9 mouse cellular contexts compared by ENCODE assay signal in the genomic region with DNA sequence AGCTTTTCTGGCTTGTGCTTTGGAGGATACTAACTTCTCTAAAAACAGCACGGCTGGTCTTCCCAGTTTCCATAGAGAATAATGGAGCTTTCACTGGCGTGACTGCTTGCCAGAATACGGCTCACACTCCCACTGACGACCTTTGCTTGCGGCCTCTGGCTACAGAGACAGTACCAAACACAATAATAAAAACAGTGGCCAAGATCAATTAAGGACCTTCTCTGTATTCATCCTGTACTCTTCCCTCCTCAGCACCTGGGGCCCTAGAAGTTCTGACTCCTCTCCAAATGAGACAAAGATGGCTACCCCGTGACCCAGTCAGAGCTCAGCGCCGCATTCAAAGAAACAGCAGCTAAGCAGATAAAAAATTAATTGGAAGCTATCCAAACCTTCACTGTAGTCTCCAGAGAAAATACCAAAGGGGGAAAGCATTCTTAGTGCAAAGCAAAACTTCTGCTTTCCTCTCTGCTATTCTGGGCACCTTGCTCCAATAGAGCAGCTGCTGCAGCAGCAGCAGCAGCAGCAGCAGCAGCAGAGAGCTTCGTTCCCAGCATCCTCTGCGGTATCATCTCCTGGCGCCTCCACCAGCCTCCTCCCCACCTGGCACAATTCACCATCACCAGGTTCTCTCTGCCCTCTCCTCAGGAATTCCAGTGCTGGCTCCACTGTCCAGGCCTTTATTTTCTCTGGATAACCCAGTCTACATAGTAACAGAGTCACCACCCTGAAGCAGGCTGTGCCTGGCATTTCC. TPM values are rescaled to one million over a fixed set of nuclear protein-coding genes. Genes with fewer than 3 reads are reported as not detected.
DNase-seq lines count a peak whose midpoint lies in the region; ATAC-seq and TF ChIP-seq lines count a peak whose summit lies in the region.
"Had no signal": no experiment of that assay in that cellular context is flagged by ENCODE, and none has a peak within 500 bp of the region (broad histone marks: within the 10 kb centered on the region; RNA-seq: fewer than 3 reads in every experiment).

No protein-coding gene starts in this region.

- no peaks in the 10 kb centered on the region; the same call in 1 of the 2 replicates for H3K27me3 ChIP-seq in forebrain, embryonic 12.5 days
- no peaks in the 10 kb centered on the region for H3K27me3 ChIP-seq in forebrain, embryonic 13.5 days
- H3K27me3 ChIP-seq in midbrain, embryonic 13.5 days: no peaks in the 10 kb centered on the region
- no peaks in the 10 kb centered on the region for H3K27me3 ChIP-seq in midbrain, embryonic 11.5 days (ENCODE audit: control insufficient read depth, insufficient read depth, low read length)
- H3K27me3 ChIP-seq in hindbrain, postnatal 0 days (ENCODE audit: insufficient read depth, low read length): no peaks in the 10 kb centered on the region
- no peaks in the 10 kb centered on the region for H3K27me3 ChIP-seq in forebrain, embryonic 10.5 days (ENCODE audit: poor library complexity, severe bottlenecking)

- H3K9ac ChIP-seq in forebrain, embryonic 12.5 days: no peak overlapping the region
- no peak overlapping the region for H3K9ac ChIP-seq in forebrain, embryonic 13.5 days
- H3K9ac ChIP-seq in midbrain, embryonic 13.5 days (replicated peaks): no peak overlapping the region
- H3K9ac ChIP-seq in midbrain, embryonic 11.5 days (ENCODE audit: low read length): no peak overlapping the region
- H3K9ac ChIP-seq in hindbrain, postnatal 0 days (replicated peaks; ENCODE audit: low read length): 0 out of 2 replicates have a peak overlapping the region, but pooled peaks have one; percentile 5

- H3K4me1 ChIP-seq in forebrain, embryonic 12.5 days: no peaks in the 10 kb centered on the region
- peaks cover 9% of the 10 kb centered on the region for H3K4me1 ChIP-seq in forebrain, embryonic 13.5 days
- peaks cover 12% of the 10 kb centered on the region for H3K4me1 ChIP-seq in midbrain, embryonic 13.5 days (replicated peaks)
- H3K4me1 ChIP-seq in midbrain, embryonic 11.5 days (ENCODE audit: control insufficient read depth, insufficient read depth, low read length): no peaks in the 10 kb centered on the region
- peaks cover 10% of the 10 kb centered on the region for H3K4me1 ChIP-seq in hindbrain, postnatal 0 days (ENCODE audit: insufficient read depth, low read length)
- peaks cover 8% of the 10 kb centered on the region; the same call in 1 of the 2 replicates for H3K4me1 ChIP-seq in forebrain, embryonic 10.5 days

- H3K4me3 ChIP-seq in forebrain, embryonic 12.5 days (replicated peaks): no peak overlapping the region
- no peak overlapping the region for H3K4me3 ChIP-seq in forebrain, embryonic 13.5 days
- no peak overlapping the region for H3K4me3 ChIP-seq in midbrain, embryonic 13.5 days (replicated peaks)
- H3K4me3 ChIP-seq in midbrain, embryonic 11.5 days (ENCODE audit: low read depth, low read length): no peak overlapping the region
- no peak overlapping the region for H3K4me3 ChIP-seq in hindbrain, postnatal 0 days (ENCODE audit: low read length)
- H3K4me3 ChIP-seq in forebrain, embryonic 10.5 days: no peak overlapping the region

- WGBS in forebrain, embryonic 12.5 days: 73% methylated on average over 11 of the region's 11 CpGs
- 58% methylated on average over 11 of the region's 11 CpGs for WGBS in forebrain, embryonic 13.5 days
- 69% methylated on average over 11 of the region's 11 CpGs for WGBS in midbrain, embryonic 13.5 days
- 82% methylated on average over 11 of the region's 11 CpGs for WGBS in midbrain, embryonic 11.5 days
- WGBS in hindbrain, postnatal 0 days: 21% methylated on average over 11 of the region's 11 CpGs
- 83% methylated on average over 11 of the region's 11 CpGs for WGBS in forebrain, embryonic 10.5 days

- intact Hi-C loops in left cerebral cortex, postnatal 25 days (cut with DNase I): no loop called here

- TF ChIP-seq CTCF in hindbrain, postnatal 0 days (IDR thresholded peaks at IDR 0.05; ENCODE audit: low read depth): no peak

- no peaks in the 10 kb centered on the region for H3K36me3 ChIP-seq in forebrain, embryonic 12.5 days (replicated peaks)
- no peaks in the 10 kb centered on the region for H3K36me3 ChIP-seq in forebrain, embryonic 13.5 days (ENCODE audit: poor library complexity, severe bottlenecking)
- H3K36me3 ChIP-seq in midbrain, embryonic 13.5 days: no peaks in the 10 kb centered on the region
- H3K36me3 ChIP-seq in midbrain, embryonic 11.5 days (ENCODE audit: control insufficient read depth, insufficient read depth, low read length): no peaks in the 10 kb centered on the region
- H3K36me3 ChIP-seq in hindbrain, postnatal 0 days (ENCODE audit: insufficient read depth, low read length): no peaks in the 10 kb centered on the region
- no peaks in the 10 kb centered on the region; the same call in 1 of the 2 replicates for H3K36me3 ChIP-seq in forebrain, embryonic 10.5 days (replicated peaks)

- no peak for ATAC-seq in forebrain, embryonic 12.5 days (ENCODE audit: low FRiP score)
- no peak for ATAC-seq in forebrain, embryonic 13.5 days
- ATAC-seq in midbrain, embryonic 13.5 days: peak; percentile 45; the same call in 1 of the 2 replicates
- ATAC-seq in midbrain, embryonic 11.5 days (ENCODE audit: low FRiP score): no peak
- peak; percentile 83 for ATAC-seq in hindbrain, postnatal 0 days

- H3K27ac ChIP-seq in forebrain, embryonic 12.5 days: 0 out of 2 replicates have a peak overlapping the region, but pooled peaks have one; percentile 31
- no peak overlapping the region for H3K27ac ChIP-seq in forebrain, embryonic 13.5 days
- H3K27ac ChIP-seq in midbrain, embryonic 13.5 days: peak overlapping the region; percentile 19; the same call in 1 of the 2 replicates
- no peak overlapping the region for H3K27ac ChIP-seq in midbrain, embryonic 11.5 days (ENCODE audit: low read depth, low read length)
- peak overlapping the region; percentile 64 for H3K27ac ChIP-seq in hindbrain, postnatal 0 days
- H3K27ac ChIP-seq in forebrain, embryonic 10.5 days: no peak overlapping the region

- no peak overlapping the region for H3K4me2 ChIP-seq in forebrain, embryonic 12.5 days
- H3K4me2 ChIP-seq in forebrain, embryonic 13.5 days: no peak overlapping the region
- H3K4me2 ChIP-seq in midbrain, embryonic 13.5 days (replicated peaks): no peak overlapping the region
- no peak overlapping the region for H3K4me2 ChIP-seq in midbrain, embryonic 11.5 days
- peak overlapping the region; percentile 34 for H3K4me2 ChIP-seq in hindbrain, postnatal 0 days (ENCODE audit: low read depth, low read length)

- H3K9me3 ChIP-seq in forebrain, embryonic 12.5 days: no peaks in the 10 kb centered on the region
- H3K9me3 ChIP-seq in forebrain, embryonic 13.5 days (replicated peaks): no peaks in the 10 kb centered on the region
- no peaks in the 10 kb centered on the region for H3K9me3 ChIP-seq in midbrain, embryonic 13.5 days
- H3K9me3 ChIP-seq in midbrain, embryonic 11.5 days (ENCODE audit: control insufficient read depth, low read length): no peaks in the 10 kb centered on the region
- no peaks in the 10 kb centered on the region for H3K9me3 ChIP-seq in hindbrain, postnatal 0 days (ENCODE audit: low read length)
- H3K9me3 ChIP-seq in forebrain, embryonic 10.5 days: no peaks in the 10 kb centered on the region

- DNase-seq in midbrain, embryonic 11.5 days (ENCODE audit: low spot score, missing footprints): no peak
- DNase-seq in hindbrain, postnatal 0 days (ENCODE audit: low spot score): peak; percentile 52
- peak; percentile 37 for DNase-seq in ovary, postnatal 36 days (ENCODE audit: low spot score)
- no peak for DNase-seq in forebrain, embryonic 10.5 days (ENCODE audit: extremely low spot score, low spot score)
- no peak for DNase-seq in left cerebral cortex, postnatal 25 days (ENCODE audit: low spot score in 2 of 2)

RNA-seq across cellular contexts. Expression of a gene that starts 20.6 kb away (rescaled TPM):
- 0.60 and 0.82 TPM in 2 replicates for polyA plus RNA-seq in forebrain, embryonic 12.5 days (2016; fragmentation: Nextera tagmentation; extraction: Ambion mirVana)
- 0.19 and 0.38 TPM in 2 replicates for polyA plus RNA-seq in forebrain, embryonic 13.5 days (2015; fragmentation: Nextera tagmentation; extraction: Ambion mirVana)
- polyA plus RNA-seq in midbrain, embryonic 13.5 days (2015; fragmentation: Nextera tagmentation; extraction: Ambion mirVana): 0.19 TPM in 2 replicates
- polyA plus RNA-seq in midbrain, embryonic 11.5 days (2014; fragmentation: Nextera tagmentation; extraction: Ambion mirVana): 0.92 and 0.98 TPM in 2 replicates
- total RNA-seq in hindbrain, postnatal 0 days (2014; rRNA removed): 5.6 and 5.9 TPM in 2 replicates
- polyA plus RNA-seq in hindbrain, postnatal 0 days (2015; fragmentation: Nextera tagmentation; extraction: Ambion mirVana): 0.67 and 0.69 TPM in 2 replicates
- 1.4 and 1.6 TPM in 2 replicates for polyA plus RNA-seq in forebrain, embryonic 10.5 days (2016; fragmentation: Nextera tagmentation; extraction: Ambion mirVana)
- 1 to 10 TPM; 2.4 to 2.7 TPM for total RNA-seq in left cerebral cortex, postnatal 25 days (2021)

RNA-seq across cellular contexts. Expression of a gene that starts 26.9 kb away (rescaled TPM):
- polyA plus RNA-seq in forebrain, embryonic 12.5 days (2016; fragmentation: Nextera tagmentation; extraction: Ambion mirVana): not detected in 2 replicates
- polyA plus RNA-seq in forebrain, embryonic 13.5 days (2015; fragmentation: Nextera tagmentation; extraction: Ambion mirVana): not detected in 2 replicates
- not detected in 2 replicates for polyA plus RNA-seq in midbrain, embryonic 13.5 days (2015; fragmentation: Nextera tagmentation; extraction: Ambion mirVana)
- polyA plus RNA-seq in midbrain, embryonic 11.5 days (2014; fragmentation: Nextera tagmentation; extraction: Ambion mirVana): not detected in 2 replicates
- not detected in 2 replicates for total RNA-seq in hindbrain, postnatal 0 days (2014; rRNA removed)
- not detected in 2 replicates for polyA plus RNA-seq in hindbrain, postnatal 0 days (2015; fragmentation: Nextera tagmentation; extraction: Ambion mirVana)
- polyA plus RNA-seq in forebrain, embryonic 10.5 days (2016; fragmentation: Nextera tagmentation; extraction: Ambion mirVana): not detected in 2 replicates
- total RNA-seq in left cerebral cortex, postnatal 25 days (2021): not detected
- total RNA-seq: left cerebral cortex, postnatal 36 days had no signal

Comparison
In these comparisons a context has a peak if more than half of its experiments do, and no peak if none do; other contexts are left out.
1. ATAC-seq: peak in midbrain, embryonic 13.5 days (single experiment) and hindbrain, postnatal 0 days (single experiment); none in forebrain, embryonic 12.5 days (single experiment), forebrain, embryonic 13.5 days (single experiment) and midbrain, embryonic 11.5 days (single experiment).
2. H3K27ac ChIP-seq: peak in forebrain, embryonic 12.5 days (single experiment), midbrain, embryonic 13.5 days (single experiment) and hindbrain, postnatal 0 days (single experiment); none in forebrain, embryonic 13.5 days (single experiment), midbrain, embryonic 11.5 days (single experiment) and forebrain, embryonic 10.5 days (single experiment).
3. DNase-seq: peak in hindbrain, postnatal 0 days (single experiment) and ovary, postnatal 36 days (single experiment); none in midbrain, embryonic 11.5 days (single experiment), forebrain, embryonic 10.5 days (single experiment) and left cerebral cortex, postnatal 25 days (0 of 2).